Mouse (Mus musculus) mouse embryonic stem cell (cell line): ENCODE data around the gene Sfxn5.

Experiments used
- in situ Hi-C, 2 experiments: fragments of 300-500 bp; cut with MboI; formaldehyde crosslinking; loops; 1 replicate in 1 of 2; 3 replicates in 1 of 2; pipeline ENCODE4 v1.14.3; 2019 to 2020; ENCODE audit warnings: low sequenced_read_pairs in 2 of 2, low pct_unique_long_range_greater_than_20kb in 1 of 2, mixed read lengths in 1 of 2; ENCODE audit not compliant: unreplicated experiment in 1 of 2

Sfxn5 gene

DNA sequence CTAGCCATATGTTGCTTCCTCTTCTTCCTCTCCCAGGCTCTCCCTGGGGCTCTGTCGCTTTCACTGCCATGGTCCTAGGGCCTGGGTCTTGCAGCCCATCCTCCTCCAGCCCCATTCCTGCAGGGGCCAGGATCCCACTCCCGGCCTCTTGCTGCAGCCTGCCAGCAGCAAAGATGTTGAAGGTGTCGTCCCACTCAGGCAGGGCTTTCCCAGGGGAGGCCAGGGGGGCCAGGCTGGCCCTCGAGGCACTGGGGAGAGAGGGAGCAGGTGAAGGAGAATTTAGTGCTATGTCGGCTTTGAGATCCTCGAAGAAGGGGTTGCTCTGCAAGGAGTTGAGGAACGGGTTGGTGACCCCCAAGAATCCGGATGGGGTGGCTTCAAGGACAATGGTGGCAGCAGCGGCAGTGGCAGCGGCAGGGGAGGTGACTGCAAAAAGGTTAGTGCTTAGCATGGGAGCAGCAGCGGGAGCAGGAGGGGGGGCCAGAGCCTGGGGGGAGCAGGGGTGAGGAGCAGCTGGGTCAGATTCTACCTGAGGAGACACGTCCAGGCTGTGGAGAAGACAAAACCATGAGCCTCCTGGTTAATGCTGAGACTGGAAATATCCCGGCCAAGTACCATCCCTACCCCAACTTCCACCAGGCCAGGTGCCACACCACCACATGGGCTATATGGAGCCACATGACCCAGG, 8.7 kb upstream of the Sfxn5 start:
- in situ Hi-C loops = no loop called here

DNA sequence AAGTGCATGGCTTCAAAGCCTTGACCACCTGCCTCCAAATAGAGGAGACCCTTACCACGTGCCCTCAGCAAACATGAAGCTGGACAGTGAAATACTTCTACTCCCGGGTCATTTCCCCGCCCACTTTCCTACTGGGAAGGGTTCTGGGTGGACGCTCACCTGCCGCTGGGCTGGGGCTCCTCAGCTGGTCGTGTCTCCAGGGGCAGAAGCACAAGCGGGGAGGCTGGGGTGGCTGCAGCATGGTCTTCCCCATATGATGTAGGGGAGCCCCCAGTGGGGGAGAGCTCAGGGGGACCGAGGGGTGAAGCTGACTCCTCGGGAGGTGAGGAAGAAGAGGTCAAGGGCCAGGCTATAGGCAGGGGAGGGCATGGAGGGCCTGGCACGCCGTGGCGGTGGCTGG, 7.0 kb upstream of the Sfxn5 start:
- in situ Hi-C loops = no loop called here

DNA sequence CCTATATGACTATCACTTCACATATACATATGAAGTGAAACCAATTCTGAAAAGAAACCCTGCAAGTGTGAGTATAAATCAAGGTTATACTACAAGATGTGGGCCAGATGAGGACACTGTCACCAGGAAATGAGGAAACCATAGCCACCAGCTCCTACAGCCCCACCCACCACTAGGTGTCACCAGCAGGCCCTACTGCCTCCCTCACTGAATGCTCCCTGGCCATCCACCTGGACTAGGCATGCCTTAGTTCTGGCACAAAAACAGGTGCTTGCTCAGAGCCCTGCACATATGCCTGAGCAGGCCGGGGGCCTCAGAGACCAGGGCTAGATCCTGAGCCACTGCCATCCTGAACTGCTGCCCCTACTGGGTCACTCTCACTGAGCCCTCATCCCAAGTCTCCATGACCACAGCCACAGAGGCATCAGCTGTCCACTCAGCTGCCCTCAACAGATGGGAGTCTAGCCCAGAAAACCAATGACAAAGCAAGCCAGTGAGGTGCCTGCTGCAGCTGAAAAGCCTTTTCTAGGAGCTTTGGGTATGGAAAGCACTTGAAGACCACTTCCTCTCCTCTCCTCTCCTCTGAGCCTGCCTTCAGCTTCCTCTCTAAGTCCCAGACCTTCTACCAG, 6.2 kb upstream of the Sfxn5 start:
- in situ Hi-C loops = no loop called here

DNA sequence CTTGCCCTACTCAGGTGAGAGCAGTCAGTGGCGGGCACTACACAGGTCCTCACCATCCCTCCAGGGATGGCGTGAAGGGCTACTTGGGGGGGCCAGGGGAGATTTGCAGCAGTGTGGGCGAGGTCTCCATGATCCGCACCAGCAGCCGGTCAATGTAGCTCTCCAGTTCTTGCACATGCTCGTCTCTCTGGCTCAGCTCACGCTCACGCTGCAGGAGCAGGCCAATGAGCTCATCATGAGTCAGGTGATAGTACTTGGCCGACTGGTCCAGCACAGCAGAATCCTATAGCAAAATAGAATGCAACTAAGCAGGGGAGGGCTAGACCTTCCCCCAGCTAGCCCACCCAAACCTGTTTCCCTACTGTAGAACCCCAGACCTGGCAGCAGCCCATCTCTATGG, 3.7 kb upstream of the Sfxn5 start:
- in situ Hi-C loops = no loop called here

DNA sequence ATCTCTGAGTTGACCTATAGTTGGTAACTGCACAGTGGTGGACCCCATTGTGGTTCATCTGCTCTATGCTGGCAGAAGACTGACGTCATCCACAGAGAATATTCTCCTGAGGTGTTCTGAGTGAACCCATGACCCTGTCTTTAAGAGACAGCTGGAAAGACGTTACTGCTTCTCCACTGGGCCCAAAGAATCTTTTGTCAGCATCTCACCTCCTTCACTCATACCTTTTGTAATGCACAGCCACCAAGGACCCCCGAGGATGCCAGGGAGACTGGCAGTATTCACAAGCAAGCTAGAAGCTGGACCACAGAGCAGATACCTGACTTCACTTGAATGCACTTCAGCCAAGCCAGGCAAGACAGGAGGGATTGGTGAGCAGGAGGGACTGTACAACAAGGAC, 2.1 kb upstream of the Sfxn5 start:
- in situ Hi-C loops = no loop called here

DNA sequence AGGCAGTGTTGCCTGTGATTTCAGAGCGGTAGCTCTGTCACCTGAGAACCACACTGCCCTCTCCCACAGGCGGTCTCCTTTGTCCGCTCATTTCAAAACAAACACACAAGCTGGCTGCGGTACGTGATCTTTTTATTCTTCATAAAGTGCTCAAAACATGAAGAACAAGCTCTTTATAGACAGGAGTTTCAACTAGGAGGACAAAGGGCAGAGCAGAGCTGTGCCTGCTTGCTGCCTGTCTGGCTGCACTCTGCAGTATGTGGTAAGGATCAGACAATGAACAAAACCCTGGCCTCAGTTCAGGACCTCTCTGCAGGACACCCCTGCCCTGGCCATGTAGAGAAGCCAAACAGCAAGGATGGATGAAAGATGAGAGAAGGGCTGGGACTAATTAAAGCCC, 1.6 kb upstream of the Sfxn5 start:
- in situ Hi-C loops = no loop called here

DNA sequence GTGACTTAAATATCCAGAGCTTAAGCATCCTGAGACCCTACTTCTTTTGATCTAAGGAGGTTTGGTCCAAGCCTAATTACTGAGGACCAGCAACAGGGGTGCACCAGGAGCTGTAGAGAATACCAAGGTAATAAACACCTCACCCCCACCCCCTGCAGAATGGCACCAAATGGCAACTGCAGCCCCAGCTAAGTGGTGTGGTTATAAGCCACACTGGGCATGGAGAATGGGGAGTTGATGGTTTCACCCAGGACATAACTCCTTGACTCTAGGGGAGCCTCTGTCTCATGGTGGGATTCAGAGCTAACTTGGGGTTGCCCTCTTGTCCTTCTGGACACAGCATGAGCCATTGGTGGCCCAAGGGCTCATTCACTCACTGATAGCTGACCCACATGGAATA, 1.0 kb upstream of the Sfxn5 start:
- in situ Hi-C loops = no loop called here

DNA sequence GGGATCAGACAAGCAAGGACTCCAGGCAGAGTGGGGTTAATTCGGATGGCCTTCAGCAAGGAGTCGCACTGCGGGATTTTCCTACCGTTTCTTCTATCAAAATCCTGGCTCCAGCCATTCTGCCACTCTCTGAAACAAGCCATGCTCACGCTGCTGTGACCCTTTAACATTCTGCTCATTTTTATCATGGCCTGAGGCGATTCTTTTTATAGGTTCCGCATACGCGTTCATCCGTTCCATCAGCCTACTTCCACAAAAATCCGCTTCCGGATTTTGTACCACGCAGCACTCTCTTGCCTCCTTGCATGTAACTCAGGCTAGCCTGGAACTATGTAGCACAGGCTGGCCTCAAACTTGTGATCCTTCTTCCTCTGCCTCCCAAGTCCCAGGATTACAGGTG, 510 bp upstream of the Sfxn5 start:
- in situ Hi-C loops = no loop called here

DNA sequence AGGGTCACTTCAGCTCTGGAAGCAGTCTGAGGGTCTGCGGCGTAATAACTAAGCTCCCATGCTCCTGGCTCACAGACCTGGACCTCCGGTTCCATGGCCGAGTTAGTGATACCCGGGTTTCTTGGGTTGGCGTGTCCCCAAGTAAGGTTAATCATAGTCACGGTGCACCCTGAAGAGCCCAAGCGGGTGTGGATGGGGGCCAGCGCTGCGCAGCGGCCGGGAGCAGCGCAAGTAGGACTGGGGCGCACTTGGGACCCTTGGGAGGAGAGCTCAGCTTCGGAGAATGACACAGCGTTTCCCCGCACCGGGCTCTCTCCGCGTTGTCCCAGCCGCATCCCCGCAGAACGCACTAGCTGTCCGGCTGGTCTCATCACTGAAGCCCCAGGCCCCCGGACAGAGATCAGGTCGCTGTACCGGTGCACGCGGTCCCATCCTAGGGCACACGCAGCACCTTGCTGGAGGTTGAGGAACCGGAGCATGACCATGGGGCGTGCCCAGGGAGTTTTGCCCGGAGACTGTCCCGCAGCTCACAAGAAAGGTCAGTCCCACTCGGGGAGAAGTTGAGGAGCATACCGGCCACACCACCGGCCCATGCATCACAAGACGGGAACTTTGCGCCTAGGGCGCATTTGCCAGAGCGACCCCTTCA, 747 bp downstream of the Sfxn5 start:
- in situ Hi-C loops = no loop called here

DNA sequence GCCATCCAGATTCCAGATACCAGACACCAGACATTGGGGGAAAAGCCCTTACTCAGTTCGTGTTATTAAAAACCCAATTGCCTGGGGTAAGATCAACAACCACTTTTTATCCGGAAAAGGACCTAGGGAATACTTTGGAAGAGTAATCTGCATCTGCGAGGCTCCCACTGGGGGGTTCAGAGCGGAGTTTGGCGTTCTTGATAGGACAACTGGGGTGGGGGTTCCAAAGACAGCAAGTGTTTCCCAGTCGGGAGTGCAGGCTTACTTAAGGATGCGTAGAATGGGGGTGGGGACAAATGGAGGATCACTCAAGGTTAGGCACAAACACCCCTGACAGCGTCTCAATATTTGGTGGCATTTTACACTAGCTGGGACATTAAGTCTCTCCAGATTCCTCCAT, 1.5 kb downstream of the Sfxn5 start:
- in situ Hi-C loops = no loop called here

DNA sequence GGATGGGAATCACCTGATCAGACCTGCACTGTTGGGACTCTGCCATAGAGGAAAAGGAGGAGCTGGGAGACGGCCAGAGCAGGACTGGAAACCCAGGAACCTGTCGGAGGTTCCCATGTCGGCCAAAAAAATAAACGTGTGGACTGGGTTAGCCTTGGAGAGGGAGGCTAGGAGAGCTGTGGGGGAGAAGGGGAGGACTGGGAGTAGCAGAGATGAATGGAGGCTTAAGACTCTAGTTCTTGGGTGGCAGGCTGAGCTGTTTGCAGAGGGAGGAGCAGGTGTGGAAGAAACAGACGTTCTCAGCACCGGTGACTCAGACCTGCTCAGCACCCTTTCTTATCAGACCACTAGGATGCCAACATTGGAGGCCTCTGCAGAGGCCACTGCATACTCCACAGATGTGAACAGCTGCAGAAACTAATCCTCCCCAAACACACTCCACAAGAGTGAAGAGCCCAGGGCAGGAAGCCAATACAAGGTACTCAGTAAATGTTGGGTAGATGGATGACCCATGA, 1.9 kb downstream of the Sfxn5 start:
- in situ Hi-C loops = no loop called here

DNA sequence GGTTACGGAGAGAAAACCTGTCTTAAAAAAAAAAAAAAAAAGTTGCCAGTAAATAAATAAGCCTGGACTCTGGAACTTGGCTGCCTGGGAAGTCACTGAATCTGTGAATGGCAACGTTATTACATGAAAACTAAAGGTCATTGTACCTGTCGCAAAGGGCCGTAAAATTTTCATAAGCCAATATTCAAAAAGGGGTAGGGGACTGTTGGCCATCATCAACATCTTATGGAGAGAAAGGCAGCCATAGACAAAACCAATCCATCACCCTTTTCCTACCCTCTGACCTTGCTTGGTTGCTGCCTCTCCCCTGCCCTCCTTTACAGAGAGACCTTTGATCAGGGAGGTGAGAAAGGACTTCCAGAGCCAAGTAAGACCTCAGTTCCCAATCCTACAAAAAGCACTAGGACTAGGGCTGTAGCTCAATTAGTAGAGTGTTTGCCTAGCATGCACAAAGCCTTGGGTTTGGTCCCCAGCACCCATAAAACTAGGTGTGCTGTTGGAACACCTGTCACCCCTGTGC, 3.5 kb downstream of the Sfxn5 start:
- in situ Hi-C loops = no loop called here

DNA sequence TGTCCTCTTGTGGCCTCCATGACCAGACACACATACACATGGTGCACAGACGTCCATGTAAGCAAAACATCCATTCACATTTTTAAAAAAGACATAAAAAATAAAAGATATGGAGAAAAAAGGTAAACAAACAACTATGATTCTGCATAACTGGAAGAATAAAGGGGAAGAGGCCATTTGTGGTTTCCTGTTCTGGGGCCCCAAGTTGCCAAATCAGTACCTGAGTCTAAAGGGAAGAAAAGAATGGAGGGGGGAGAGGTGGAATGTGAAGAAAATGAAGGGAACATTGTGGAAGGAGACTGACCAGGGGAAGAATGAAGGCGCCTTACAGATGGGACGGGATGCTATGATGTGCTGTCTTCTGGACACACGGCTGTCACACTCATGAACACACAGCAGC, 6.7 kb downstream of the Sfxn5 start:
- in situ Hi-C loops = no loop called here

DNA sequence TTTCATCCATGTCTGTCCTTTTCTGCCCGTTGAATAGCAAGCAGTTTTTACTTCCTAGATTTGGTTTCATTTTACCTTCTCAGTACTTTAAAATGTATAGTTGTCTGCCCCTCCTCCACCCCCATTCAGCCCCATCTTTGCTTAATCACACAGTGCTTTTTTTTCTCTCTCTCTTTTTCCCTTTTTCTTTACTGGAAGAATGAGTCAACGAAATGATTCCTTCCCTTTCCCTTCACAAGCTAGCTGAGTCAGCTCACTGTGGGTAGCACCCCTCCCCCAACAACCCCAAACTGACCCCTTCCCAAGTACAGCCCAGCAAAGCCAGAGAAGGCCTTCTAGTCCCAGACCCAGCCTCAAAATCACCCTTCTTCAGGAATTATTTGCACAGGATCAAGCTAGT, 8.1 kb downstream of the Sfxn5 start:
- in situ Hi-C loops = no loop called here

DNA sequence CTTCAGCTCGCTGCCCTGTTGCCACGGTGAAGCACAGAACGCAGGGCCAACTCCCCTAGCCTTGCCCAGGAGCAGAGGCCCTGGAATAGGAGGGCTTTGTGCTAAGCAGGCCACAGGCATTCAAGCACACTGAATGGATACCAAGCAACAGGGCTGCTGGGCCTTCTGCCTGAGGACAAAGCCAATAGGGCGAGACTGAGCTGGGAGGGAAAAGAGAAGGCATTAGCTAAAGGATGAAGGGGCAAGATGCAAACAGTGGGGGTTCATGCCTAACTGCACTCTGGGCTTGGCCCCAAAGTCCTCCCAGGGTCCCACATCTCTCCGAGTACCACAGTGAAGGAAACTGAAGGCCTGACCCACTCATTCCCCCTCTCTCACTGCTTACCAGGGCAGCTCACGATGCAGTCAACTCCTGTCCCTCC, 12.8 kb downstream of the Sfxn5 start:
- in situ Hi-C loops = no loop called here

DNA sequence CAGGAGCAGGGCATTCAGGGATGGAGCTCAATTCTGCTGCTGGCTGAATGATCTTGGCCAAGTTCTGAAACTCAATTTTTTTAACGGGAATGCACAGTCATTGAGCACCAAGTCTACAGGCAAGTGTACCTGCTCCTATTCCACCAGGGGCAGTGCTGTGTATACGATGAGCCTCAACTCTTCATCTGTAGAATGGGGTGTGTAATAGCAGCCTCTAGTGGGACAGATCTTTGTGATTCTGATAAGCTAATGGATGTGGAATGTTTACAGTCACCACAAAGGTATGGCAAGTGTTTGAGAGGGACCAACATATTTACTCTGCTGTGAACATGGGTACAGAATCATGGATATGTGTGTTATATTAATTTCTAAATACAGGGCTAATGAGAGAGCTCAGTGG, 17.0 kb downstream of the Sfxn5 start:
- in situ Hi-C loops = loop anchor here in 1 of 2 experiments (5.0 to 10.0 kb wide), 2 partner anchors 59 to 151 kb away; no protein-coding TSS in a partner anchor

DNA sequence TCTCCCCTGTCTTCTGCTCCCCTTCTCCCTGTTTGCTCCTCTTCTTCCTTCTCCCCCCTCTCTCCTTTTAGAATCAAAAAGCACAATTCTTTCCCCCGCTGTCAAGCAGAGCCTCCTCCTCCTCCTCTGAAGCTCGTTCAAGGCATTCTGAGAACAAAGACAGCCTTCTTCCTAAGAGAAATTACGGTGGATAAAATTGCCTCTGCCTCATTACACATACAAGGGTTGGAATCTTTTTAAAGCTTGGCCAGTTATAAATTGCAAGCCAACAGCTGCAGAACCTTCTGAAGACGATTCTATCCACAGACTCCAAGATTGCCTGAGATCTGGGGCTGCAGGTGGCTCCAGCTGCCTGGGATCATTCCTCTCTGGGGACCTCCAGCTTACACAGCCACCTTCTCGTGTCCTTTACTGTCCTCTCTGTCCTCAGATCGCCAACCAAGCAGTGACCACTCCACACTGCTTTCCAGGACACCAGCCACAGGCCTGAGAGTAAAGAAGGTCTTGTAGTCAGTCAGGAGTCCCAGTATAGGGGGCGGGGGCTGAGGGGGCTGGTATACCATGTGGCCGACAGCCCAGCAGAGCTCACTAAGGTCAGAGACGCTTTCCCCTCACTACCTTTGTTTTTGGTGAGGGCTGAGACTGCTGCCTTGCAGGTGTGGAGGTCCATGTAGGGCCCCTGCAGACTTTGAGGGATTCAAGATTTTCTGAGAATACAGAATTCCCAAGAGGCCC, 19.0 kb downstream of the Sfxn5 start:
- in situ Hi-C loops = loop anchor here in 1 of 2 experiments (10.0 kb wide), 1 partner anchor 149 kb away; no protein-coding TSS in a partner anchor

DNA sequence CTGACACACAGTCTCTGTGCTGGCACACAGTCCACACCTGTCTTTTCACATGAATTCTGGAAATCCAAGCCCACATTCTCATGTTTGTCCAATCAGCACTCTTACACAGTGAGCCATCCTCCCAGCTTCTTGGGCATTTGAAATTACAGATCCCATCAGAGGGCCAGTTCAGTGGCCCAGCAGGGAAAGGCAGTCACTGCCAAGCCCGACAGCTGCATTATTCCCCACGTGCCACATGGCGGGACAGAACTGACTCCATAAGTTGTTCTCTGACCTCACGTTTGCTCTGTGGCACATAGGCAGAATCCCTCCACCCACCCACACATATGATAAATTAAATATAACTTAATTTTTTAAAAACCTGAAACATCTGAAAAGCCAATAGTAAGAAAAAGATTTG, 25.3 kb downstream of the Sfxn5 start:
- in situ Hi-C loops = no loop called here

DNA sequence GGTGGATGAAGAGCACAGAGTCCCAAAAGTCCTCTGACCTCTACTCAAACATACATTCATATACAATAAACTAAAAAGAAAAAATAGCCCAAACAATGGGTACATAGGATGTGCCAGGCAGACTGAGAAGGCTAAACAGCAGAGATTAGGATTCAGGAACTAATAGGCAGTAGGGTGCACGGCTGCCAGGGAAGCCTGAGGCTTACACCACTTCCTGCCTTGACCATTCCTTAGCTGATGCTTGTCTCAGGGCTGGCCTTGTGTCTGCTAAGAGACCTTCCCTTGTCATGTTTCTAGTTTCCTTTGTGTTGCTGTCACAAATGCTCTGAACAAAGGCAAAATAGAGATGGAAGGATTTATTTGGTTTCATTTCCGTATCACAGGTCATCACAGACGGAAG, 26.8 kb downstream of the Sfxn5 start:
- in situ Hi-C loops = no loop called here
